Mouse (Mus musculus): ENCODE measurements at regions not wholly inside any gene's neighbourhood (a gene's known extent, or its start where the extent isn't known, plus 50 kb on each side); places are given as distances from the start of the nearest gene placed in this dataset.

- DNase-seq = no peak
Measured at GRCm38 (mm10) chr2:160062148-160062937, 271.6 kb downstream of the Gm826 start.

GRCm38 (mm10) chr2:160060091-160060490, 273.9 kb downstream of the Gm826 start:
- no peak for DNase-seq

- DNase-seq = no peak
Measured at GRCm38 (mm10) chr2:160057211-160057610, 276.8 kb downstream of the Gm826 start.

GRCm38 (mm10) chr2:160054411-160054810, 279.6 kb downstream of the Gm826 start:
- no peak for DNase-seq

- no peak for DNase-seq
Measured at GRCm38 (mm10) chr2:160048286-160048685, 285.7 kb downstream of the Gm826 start.

- DNase-seq = no peak
Measured at GRCm38 (mm10) chr2:160046881-160047543, 286.9 kb downstream of the Gm826 start.

GRCm38 (mm10) chr2:160044591-160044990, 289.4 kb downstream of the Gm826 start:
- DNase-seq = no peak

- no peak for DNase-seq
Measured at GRCm38 (mm10) chr2:160044184-160044583, 289.8 kb downstream of the Gm826 start.

- no peak for DNase-seq
Measured at GRCm38 (mm10) chr2:160029432-160029831, 304.5 kb downstream of the Gm826 start.

- no peak for DNase-seq
Measured at GRCm38 (mm10) chr2:160028459-160028858, 305.5 kb downstream of the Gm826 start.

- DNase-seq = no peak
Measured at GRCm38 (mm10) chr2:160025911-160026310, 308.1 kb downstream of the Gm826 start.

GRCm38 (mm10) chr2:160021541-160021940, 312.4 kb downstream of the Gm826 start:
- no peak for DNase-seq

GRCm38 (mm10) chr2:160020876-160021275, 313.1 kb downstream of the Gm826 start:
- no peak for DNase-seq

- DNase-seq = no peak
Measured at GRCm38 (mm10) chr2:160017020-160017812, 316.7 kb downstream of the Gm826 start.

- DNase-seq = no peak
Measured at GRCm38 (mm10) chr2:160011421-160011820, 322.5 kb downstream of the Gm826 start.

GRCm38 (mm10) chr2:160002695-160003094, 331.3 kb downstream of the Gm826 start:
- DNase-seq = peak; percentile 4

GRCm38 (mm10) chr2:160000449-160000848, 333.5 kb downstream of the Gm826 start:
- peak; percentile 46 for DNase-seq

- no peak for DNase-seq
Measured at GRCm38 (mm10) chr2:159997395-159997794, 336.6 kb downstream of the Gm826 start.

- no peak for DNase-seq
Measured at GRCm38 (mm10) chr2:159994490-159994889, 339.5 kb downstream of the Gm826 start.

- DNase-seq = no peak
Measured at GRCm38 (mm10) chr2:159986719-159987118, 347.2 kb downstream of the Gm826 start.

GRCm38 (mm10) chr2:159981694-159982093, 352.3 kb downstream of the Gm826 start:
- DNase-seq = no peak

GRCm38 (mm10) chr2:159950369-159950768, 383.6 kb downstream of the Gm826 start:
- DNase-seq = no peak

- no peak for DNase-seq
Measured at GRCm38 (mm10) chr2:159949046-159949445, 384.9 kb downstream of the Gm826 start.

GRCm38 (mm10) chr2:159930744-159931143, 403.2 kb downstream of the Gm826 start:
- no peak for DNase-seq

Data from retina, postnatal 1 day (tissue).